Mouse (Mus musculus) colon, adult 2 months (tissue): ENCODE measurements around the gene Lilra6. TPM values are rescaled to one million over a fixed set of nuclear protein-coding genes. Genes with fewer than 3 reads are reported as not detected.

Experiments used
- polyA plus RNA-seq: library from polyadenylated mRNA; depleted of rRNA; stranded (reverse); fragments of >200 nt; gene quantifications from 2 replicates; pipeline ENCODE4 v1.2.3, GENCODE M21; 2012; rRNA removed

Gene Lilra6
- 0.24 and 1.3 TPM in 2 replicates for polyA plus RNA-seq

GRCm38 (mm10) chr7:3915387-3915786, at the start of gene Lilra6:
Gene Lilra6 (minus strand): TSS chr7:3915503.

DNA sequence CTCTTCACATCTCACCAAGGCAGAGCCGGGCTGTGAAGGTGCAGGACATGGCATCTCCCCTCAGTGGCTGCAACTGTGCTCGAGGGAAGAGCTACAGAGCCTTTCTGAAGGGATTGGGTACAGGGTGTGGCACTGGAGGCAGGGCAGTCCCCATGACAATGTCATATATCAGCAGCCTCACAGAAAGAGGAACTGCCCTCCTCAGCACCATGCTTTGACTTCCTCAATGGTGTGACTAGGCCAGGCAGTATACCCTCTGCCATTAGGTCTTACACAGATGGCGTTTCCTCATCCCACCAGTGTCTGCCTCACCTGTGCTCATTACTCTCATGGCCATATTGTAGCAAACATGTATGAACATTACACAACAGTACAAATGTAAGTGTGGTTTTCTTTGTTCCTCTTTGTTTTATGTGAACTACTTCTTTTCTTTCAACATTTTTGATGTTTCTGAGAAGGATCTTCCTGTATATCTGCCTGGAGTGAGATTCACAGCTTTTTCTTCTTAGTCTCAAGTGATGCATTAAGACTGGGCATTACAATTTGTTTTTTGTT, 17.2 kb downstream of the Lilra6 start, which contains the start of gene Gm14548:
TSS of gene Gm14548 (minus strand) at position 85 of the 555 bp plus-strand sequence.

Other genes starting within 250 kb of the Lilra6 start
- 4.5 and 5.2 TPM in 2 replicates for gene Leng1, start 249.7 kb downstream of the Lilra6 start, polyA plus RNA-seq
- gene Tmc4, start 237.9 kb downstream of the Lilra6 start, polyA plus RNA-seq: 360 and 471 TPM in 2 replicates
- gene Tsen34, start 222.6 kb downstream of the Lilra6 start, polyA plus RNA-seq: 114 and 116 TPM in 2 replicates
- 65.3 and 67.6 TPM in 2 replicates for gene Mboat7, start 222.0 kb downstream of the Lilra6 start, polyA plus RNA-seq
- gene Rps9, start 211.5 kb downstream of the Lilra6 start, polyA plus RNA-seq: 1,246 and 1,381 TPM in 2 replicates
- 5.3 and 5.5 TPM in 2 replicates for gene Pirb, start 195.1 kb downstream of the Lilra6 start, polyA plus RNA-seq
- gene Gm15448, start 89.8 kb downstream of the Lilra6 start, polyA plus RNA-seq: 0.05 and 0.28 TPM in 2 replicates
- 0.14 and 0.41 TPM in 2 replicates for gene Pira2, start 70.5 kb downstream of the Lilra6 start, polyA plus RNA-seq
- 0.19 and 2.4 TPM in 2 replicates for gene Gm14548, start 17.4 kb downstream of the Lilra6 start, polyA plus RNA-seq
- 3.0 and 3.7 TPM in 2 replicates for gene Lair1, start 147.7 kb upstream of the Lilra6 start, polyA plus RNA-seq
- gene Ttyh1, start 203.9 kb upstream of the Lilra6 start, polyA plus RNA-seq: 45.4 and 47.1 TPM in 2 replicates
- 424 and 444 TPM in 2 replicates for gene Leng8, start 221.5 kb upstream of the Lilra6 start, polyA plus RNA-seq
- gene Leng9, start 234.9 kb upstream of the Lilra6 start, polyA plus RNA-seq: 63.8 and 67.8 TPM in 2 replicates
- 466 and 548 TPM in 2 replicates for gene Cdc42ep5, start 249.4 kb upstream of the Lilra6 start, polyA plus RNA-seq